Mouse (Mus musculus): Measurements from ENCODE around the gene 4930572O03Rik.
"Not testable (repeated sequence)": the region's sequence is repeated elsewhere in the genome, so short reads cannot be mapped to it uniquely, and the experiment has no call there.

DNA sequence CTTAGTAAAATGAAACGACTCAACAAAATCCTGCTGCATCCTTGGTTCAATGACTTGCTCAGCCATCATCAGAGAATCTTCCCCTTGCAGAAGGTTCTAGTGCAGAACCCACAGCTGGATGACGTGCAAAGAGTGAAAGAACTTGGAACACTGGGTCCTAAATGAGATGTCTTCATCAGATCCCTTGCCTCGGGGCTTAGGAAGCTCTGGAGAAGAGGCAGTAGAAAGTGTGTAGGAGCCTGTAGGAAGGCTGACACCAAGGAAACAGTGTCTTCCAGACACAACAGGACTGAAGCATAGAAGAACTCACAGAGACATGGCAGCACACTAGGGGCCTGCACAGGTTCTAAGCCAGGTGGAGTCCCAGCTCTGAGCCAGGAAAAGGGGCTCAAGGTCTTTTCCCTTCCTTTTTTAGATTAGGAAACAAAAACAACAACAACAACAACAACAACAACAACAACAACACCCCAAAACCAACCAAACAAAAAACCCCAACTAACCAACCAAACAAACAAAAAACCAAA lies 54.4 kb downstream of the 4930572O03Rik start:
- TF ChIP-seq CTCF (conservative IDR thresholded peaks at IDR 0.05; ENCODE audit: low read length); POU5F1 (IDR thresholded peaks at IDR 0.05; ENCODE audit: borderline replicate concordance, low read length): not testable (repeated sequence)
